Mouse (Mus musculus): ENCODE results near the gene Agbl1. TPM values are rescaled to one million over a fixed set of nuclear protein-coding genes. Genes with fewer than 3 reads are reported as not detected.

Gene Agbl1
- not detected in 2 replicates for polyA plus RNA-seq (2012; rRNA removed; ENCODE audit: low replicate concordance)

GRCm38 (mm10) chr7:76229311-76229937, at the start of gene Agbl1:
TSS of gene Agbl1 (plus strand) at chr7:76229887.

Measured in duodenum, adult 2 months (tissue).